Mouse (Mus musculus) heart, adult 11 months (tissue): ENCODE results near the gene 5430403G16Rik.
"Not testable (repeated sequence)": the region's sequence is repeated elsewhere in the genome, so short reads cannot be mapped to it uniquely, and the experiment has no call there.

ENCODE experiments used
- DNase-seq: peaks from one replicate; pipeline ENCODE4 v3.0.0; 2022

Gene 5430403G16Rik

GRCm38 (mm10) chr5:109690537-109691201 is at the start of gene 5430403G16Rik:
Gene 5430403G16Rik, minus strand, starts transcription at chr5:109691041.
- DNase-seq = peak; percentile 98

- DNase-seq = not testable (repeated sequence)
These were observed 26.5 kb upstream of the 5430403G16Rik start for GRCm38 (mm10) chr5:109717341-109717740.

- DNase-seq = not testable (repeated sequence)
These were observed 544 bp upstream of the 5430403G16Rik start for GRCm38 (mm10) chr5:109691205-109691965.

- DNase-seq = no peak
These were observed 7.9 kb downstream of the 5430403G16Rik start for GRCm38 (mm10) chr5:109682921-109683320.
